Mouse (Mus musculus): ENCODE results near the gene Vwa3b. TPM values are rescaled to one million over a fixed set of nuclear protein-coding genes. Genes with fewer than 3 reads are reported as not detected.

The Vwa3b gene
- polyA plus RNA-seq, 1 experiment from 2014 or later: 0.61 TPM

- ATAC-seq (ENCODE audit: insufficient number of reproducible peaks, low FRiP score, low TSS enrichment, low read depth): no peak
- Histone ChIP-seq H3K27me3 (ENCODE audit: control insufficient read depth, insufficient read depth, low read length) (no peaks in the 10 kb centered on the region), H3K9me3 (ENCODE audit: control insufficient read depth, low read length) (no peaks in the 10 kb centered on the region), H3K27ac (replicated peaks; ENCODE audit: low read depth, low read length) (no peak overlapping the region), H3K4me3 (ENCODE audit: low read depth, low read length) (no peak overlapping the region), H3K4me1 (ENCODE audit: control insufficient read depth, insufficient read depth, low read length) (peaks cover 5% of the 10 kb centered on the region; the same call in 1 of the 2 replicates), H3K4me2 (ENCODE audit: low read depth, severe bottlenecking) (no peak overlapping the region), H3K9ac (ENCODE audit: low read length) (no peak overlapping the region), H3K36me3 (ENCODE audit: control insufficient read depth, insufficient read depth, low read length) (no peaks in the 10 kb centered on the region)
- no peak for DNase-seq (ENCODE audit: low spot score)
- 81% methylated on average over 12 of the region's 12 CpGs for WGBS
Observed at GRCm38 (mm10) chr1:37124696-37125349, 98.4 kb downstream of the Vwa3b start.

GRCm38 (mm10) chr1:37130012-37130570 is 103.7 kb downstream of the Vwa3b start:
- no peaks in the 10 kb centered on the region for H3K4me1 ChIP-seq (ENCODE audit: control insufficient read depth, insufficient read depth, low read length)
- H3K36me3 ChIP-seq (ENCODE audit: control insufficient read depth, insufficient read depth, low read length): no peaks in the 10 kb centered on the region
- H3K4me3 ChIP-seq (ENCODE audit: low read depth, low read length): no peak overlapping the region
- ATAC-seq (ENCODE audit: insufficient number of reproducible peaks, low FRiP score, low TSS enrichment, low read depth): no peak
- H3K4me2 ChIP-seq (ENCODE audit: low read depth, severe bottlenecking): no peak overlapping the region
- H3K27ac ChIP-seq (replicated peaks; ENCODE audit: low read depth, low read length): no peak overlapping the region
- no peak for DNase-seq (ENCODE audit: low spot score)
- H3K27me3 ChIP-seq (ENCODE audit: control insufficient read depth, insufficient read depth, low read length): no peaks in the 10 kb centered on the region
- H3K9ac ChIP-seq (ENCODE audit: low read length): no peak overlapping the region
- 87% methylated on average over 7 of the region's 8 CpGs for WGBS
- H3K9me3 ChIP-seq (ENCODE audit: control insufficient read depth, low read length): no peaks in the 10 kb centered on the region

- Histone ChIP-seq H3K36me3 (ENCODE audit: control insufficient read depth, insufficient read depth, low read length) (no peaks in the 10 kb centered on the region), H3K9me3 (ENCODE audit: control insufficient read depth, low read length) (no peaks in the 10 kb centered on the region), H3K27ac (replicated peaks; ENCODE audit: low read depth, low read length) (no peak overlapping the region), H3K4me1 (ENCODE audit: control insufficient read depth, insufficient read depth, low read length) (no peaks in the 10 kb centered on the region), H3K9ac (ENCODE audit: low read length) (no peak overlapping the region), H3K4me2 (ENCODE audit: low read depth, severe bottlenecking) (no peak overlapping the region), H3K4me3 (ENCODE audit: low read depth, low read length) (no peak overlapping the region), H3K27me3 (ENCODE audit: control insufficient read depth, insufficient read depth, low read length) (no peaks in the 10 kb centered on the region)
- DNase-seq (ENCODE audit: low spot score) (no peak), ATAC-seq (ENCODE audit: insufficient number of reproducible peaks, low FRiP score, low TSS enrichment, low read depth) (no peak)
Observed at GRCm38 (mm10) chr1:37131146-37131545, 104.8 kb downstream of the Vwa3b start.

- Histone ChIP-seq H3K27ac (replicated peaks; ENCODE audit: low read depth, low read length) (no peak overlapping the region), H3K4me1 (ENCODE audit: control insufficient read depth, insufficient read depth, low read length) (no peaks in the 10 kb centered on the region), H3K27me3 (ENCODE audit: control insufficient read depth, insufficient read depth, low read length) (no peaks in the 10 kb centered on the region), H3K4me2 (ENCODE audit: low read depth, severe bottlenecking) (no peak overlapping the region), H3K36me3 (ENCODE audit: control insufficient read depth, insufficient read depth, low read length) (no peaks in the 10 kb centered on the region), H3K9ac (ENCODE audit: low read length) (no peak overlapping the region), H3K9me3 (ENCODE audit: control insufficient read depth, low read length) (no peaks in the 10 kb centered on the region), H3K4me3 (ENCODE audit: low read depth, low read length) (no peak overlapping the region)
- no peak for ATAC-seq (ENCODE audit: insufficient number of reproducible peaks, low FRiP score, low TSS enrichment, low read depth)
- DNase-seq (ENCODE audit: low spot score): no peak
- 51% methylated on average over 7 of the region's 7 CpGs for WGBS
Observed at GRCm38 (mm10) chr1:37132433-37132832, 106.0 kb downstream of the Vwa3b start.

DNA sequence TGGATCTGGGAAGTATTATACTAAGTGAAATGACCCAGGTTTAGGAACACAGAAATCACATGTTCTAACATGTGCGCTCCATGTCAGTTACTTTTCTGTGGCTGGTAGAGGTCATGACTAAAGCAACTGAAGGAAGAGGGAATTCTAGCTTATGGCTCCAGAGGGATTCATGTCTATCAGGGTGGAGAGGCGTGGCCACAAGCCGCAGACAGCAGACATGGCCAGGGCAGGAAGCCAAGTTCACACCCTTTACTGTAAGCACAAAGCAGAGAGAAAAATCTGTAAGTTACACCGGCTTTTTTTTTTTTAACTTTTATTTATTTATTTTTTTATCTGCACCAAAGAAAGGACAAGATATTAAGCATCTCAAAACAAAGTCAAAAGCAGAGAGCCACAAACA is 119.6 kb downstream of the Vwa3b start:
- DNase-seq (ENCODE audit: low spot score) (no peak), ATAC-seq (ENCODE audit: insufficient number of reproducible peaks, low FRiP score, low TSS enrichment, low read depth) (no peak)
- Histone ChIP-seq H3K4me2 (ENCODE audit: low read depth, severe bottlenecking) (no peak overlapping the region), H3K27ac (replicated peaks; ENCODE audit: low read depth, low read length) (no peak overlapping the region), H3K27me3 (ENCODE audit: control insufficient read depth, insufficient read depth, low read length) (no peaks in the 10 kb centered on the region), H3K9ac (ENCODE audit: low read length) (no peak overlapping the region), H3K36me3 (ENCODE audit: control insufficient read depth, insufficient read depth, low read length) (no peaks in the 10 kb centered on the region), H3K4me1 (ENCODE audit: control insufficient read depth, insufficient read depth, low read length) (no peaks in the 10 kb centered on the region), H3K9me3 (ENCODE audit: control insufficient read depth, low read length) (no peaks in the 10 kb centered on the region), H3K4me3 (ENCODE audit: low read depth, low read length) (no peak overlapping the region)
- WGBS: 90% methylated on average over 4 of the region's 4 CpGs

GRCm38 (mm10) chr1:37149866-37150265 is 123.5 kb downstream of the Vwa3b start:
- no peaks in the 10 kb centered on the region for H3K27me3 ChIP-seq (ENCODE audit: control insufficient read depth, insufficient read depth, low read length)
- no peaks in the 10 kb centered on the region for H3K4me1 ChIP-seq (ENCODE audit: control insufficient read depth, insufficient read depth, low read length)
- no peak overlapping the region for H3K4me3 ChIP-seq (ENCODE audit: low read depth, low read length)
- no peaks in the 10 kb centered on the region for H3K36me3 ChIP-seq (ENCODE audit: control insufficient read depth, insufficient read depth, low read length)
- no peak overlapping the region for H3K9ac ChIP-seq (ENCODE audit: low read length)
- H3K9me3 ChIP-seq (ENCODE audit: control insufficient read depth, low read length): no peaks in the 10 kb centered on the region
- no peak overlapping the region for H3K27ac ChIP-seq (replicated peaks; ENCODE audit: low read depth, low read length)
- no peak for DNase-seq (ENCODE audit: low spot score)
- ATAC-seq (ENCODE audit: insufficient number of reproducible peaks, low FRiP score, low TSS enrichment, low read depth): no peak
- no peak overlapping the region for H3K4me2 ChIP-seq (ENCODE audit: low read depth, severe bottlenecking)
- WGBS: 91% methylated on average over 7 of the region's 7 CpGs

DNA sequence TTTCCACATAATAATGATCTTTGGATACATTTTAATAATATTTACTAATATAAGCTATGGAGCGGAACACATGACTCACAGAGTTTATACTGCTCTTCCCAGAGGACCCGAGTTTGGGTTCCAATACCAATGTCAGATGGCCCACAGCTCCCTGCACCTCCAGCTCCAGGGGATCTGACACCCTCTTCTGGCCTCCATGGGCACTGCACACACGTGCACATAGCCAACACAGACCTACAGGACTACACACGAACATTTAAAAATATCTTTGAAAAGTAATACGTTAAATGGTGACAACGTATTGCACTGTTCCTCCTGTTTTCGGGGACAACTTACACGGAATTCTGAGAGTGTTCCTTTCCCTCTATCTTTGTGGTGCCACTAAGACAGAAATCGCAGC is 125.5 kb downstream of the Vwa3b start:
- Histone ChIP-seq H3K36me3 (ENCODE audit: control insufficient read depth, insufficient read depth, low read length) (no peaks in the 10 kb centered on the region), H3K4me2 (ENCODE audit: low read depth, severe bottlenecking) (no peak overlapping the region), H3K9ac (ENCODE audit: low read length) (no peak overlapping the region), H3K4me1 (ENCODE audit: control insufficient read depth, insufficient read depth, low read length) (no peaks in the 10 kb centered on the region), H3K27ac (replicated peaks; ENCODE audit: low read depth, low read length) (no peak overlapping the region), H3K27me3 (ENCODE audit: control insufficient read depth, insufficient read depth, low read length) (no peaks in the 10 kb centered on the region), H3K9me3 (ENCODE audit: control insufficient read depth, low read length) (no peaks in the 10 kb centered on the region), H3K4me3 (ENCODE audit: low read depth, low read length) (no peak overlapping the region)
- no peak for DNase-seq (ENCODE audit: low spot score)
- ATAC-seq (ENCODE audit: insufficient number of reproducible peaks, low FRiP score, low TSS enrichment, low read depth): no peak
- WGBS: 91% methylated on average over 9 of the region's 9 CpGs

GRCm38 (mm10) chr1:37166066-37166465 is 139.7 kb downstream of the Vwa3b start:
- DNase-seq (ENCODE audit: low spot score) (no peak), ATAC-seq (ENCODE audit: insufficient number of reproducible peaks, low FRiP score, low TSS enrichment, low read depth) (no peak)
- H3K9ac ChIP-seq (ENCODE audit: low read length): no peak overlapping the region
- H3K4me2 ChIP-seq (ENCODE audit: low read depth, severe bottlenecking): no peak overlapping the region
- no peaks in the 10 kb centered on the region for H3K27me3 ChIP-seq (ENCODE audit: control insufficient read depth, insufficient read depth, low read length)
- no peaks in the 10 kb centered on the region for H3K4me1 ChIP-seq (ENCODE audit: control insufficient read depth, insufficient read depth, low read length)
- no peak overlapping the region for H3K27ac ChIP-seq (replicated peaks; ENCODE audit: low read depth, low read length)
- H3K36me3 ChIP-seq (ENCODE audit: control insufficient read depth, insufficient read depth, low read length): no peaks in the 10 kb centered on the region
- WGBS: 80% methylated on average over 6 of the region's 6 CpGs
- no peaks in the 10 kb centered on the region for H3K9me3 ChIP-seq (ENCODE audit: control insufficient read depth, low read length)
- no peak overlapping the region for H3K4me3 ChIP-seq (ENCODE audit: low read depth, low read length)

GRCm38 (mm10) chr1:37167918-37168317 is 141.5 kb downstream of the Vwa3b start:
- WGBS: 82% methylated on average over 7 of the region's 7 CpGs
- Histone ChIP-seq H3K27ac (replicated peaks; ENCODE audit: low read depth, low read length) (no peak overlapping the region), H3K36me3 (ENCODE audit: control insufficient read depth, insufficient read depth, low read length) (no peaks in the 10 kb centered on the region), H3K4me3 (ENCODE audit: low read depth, low read length) (no peak overlapping the region), H3K9ac (ENCODE audit: low read length) (no peak overlapping the region), H3K27me3 (ENCODE audit: control insufficient read depth, insufficient read depth, low read length) (no peaks in the 10 kb centered on the region), H3K4me2 (ENCODE audit: low read depth, severe bottlenecking) (no peak overlapping the region), H3K4me1 (ENCODE audit: control insufficient read depth, insufficient read depth, low read length) (no peaks in the 10 kb centered on the region), H3K9me3 (ENCODE audit: control insufficient read depth, low read length) (no peaks in the 10 kb centered on the region)
- DNase-seq (ENCODE audit: low spot score): no peak
- ATAC-seq (ENCODE audit: insufficient number of reproducible peaks, low FRiP score, low TSS enrichment, low read depth): peak; percentile 39; the same call in 1 of the 2 replicates
